Mouse (Mus musculus) gastrocnemius, postnatal 4 days (tissue): Measurements from ENCODE around the gene Slc35g1. TPM values are rescaled to one million over a fixed set of nuclear protein-coding genes. Genes with fewer than 3 reads are reported as not detected.

ENCODE experiments used
- DNase-seq, 2 experiments: peaks; one replicate each; pipeline ENCODE4 v3.0.0; 2021 to 2022; ENCODE audit warnings: low spot score in 2 of 2, mixed read lengths in 2 of 2
- long read RNA-seq, 2 experiments: library from polyadenylated mRNA; stranded (forward); transcript quantifications; one replicate each; pipeline ENCODE4 v2.0.0; 2021
- total RNA-seq, 2 experiments: library from RNA; stranded (reverse); gene quantifications; 2 replicates each; pipeline ENCODE4 v1.2.3; 2021

Slc35g1 gene
- 1 to 10 TPM; 2.6 to 2.7 TPM for total RNA-seq
- long read RNA-seq, experiment 1, partial matches to known transcripts, result 0 of 2 reads
- long read RNA-seq, experiment 1, other reads (novel, unspliced or antisense), result 0 of 2 reads
- long read RNA-seq, experiment 2, partial matches to known transcripts, result 0 of 3 reads
- long read RNA-seq, experiment 2, other reads (novel, unspliced or antisense), result 1 of 3 reads

DNA sequence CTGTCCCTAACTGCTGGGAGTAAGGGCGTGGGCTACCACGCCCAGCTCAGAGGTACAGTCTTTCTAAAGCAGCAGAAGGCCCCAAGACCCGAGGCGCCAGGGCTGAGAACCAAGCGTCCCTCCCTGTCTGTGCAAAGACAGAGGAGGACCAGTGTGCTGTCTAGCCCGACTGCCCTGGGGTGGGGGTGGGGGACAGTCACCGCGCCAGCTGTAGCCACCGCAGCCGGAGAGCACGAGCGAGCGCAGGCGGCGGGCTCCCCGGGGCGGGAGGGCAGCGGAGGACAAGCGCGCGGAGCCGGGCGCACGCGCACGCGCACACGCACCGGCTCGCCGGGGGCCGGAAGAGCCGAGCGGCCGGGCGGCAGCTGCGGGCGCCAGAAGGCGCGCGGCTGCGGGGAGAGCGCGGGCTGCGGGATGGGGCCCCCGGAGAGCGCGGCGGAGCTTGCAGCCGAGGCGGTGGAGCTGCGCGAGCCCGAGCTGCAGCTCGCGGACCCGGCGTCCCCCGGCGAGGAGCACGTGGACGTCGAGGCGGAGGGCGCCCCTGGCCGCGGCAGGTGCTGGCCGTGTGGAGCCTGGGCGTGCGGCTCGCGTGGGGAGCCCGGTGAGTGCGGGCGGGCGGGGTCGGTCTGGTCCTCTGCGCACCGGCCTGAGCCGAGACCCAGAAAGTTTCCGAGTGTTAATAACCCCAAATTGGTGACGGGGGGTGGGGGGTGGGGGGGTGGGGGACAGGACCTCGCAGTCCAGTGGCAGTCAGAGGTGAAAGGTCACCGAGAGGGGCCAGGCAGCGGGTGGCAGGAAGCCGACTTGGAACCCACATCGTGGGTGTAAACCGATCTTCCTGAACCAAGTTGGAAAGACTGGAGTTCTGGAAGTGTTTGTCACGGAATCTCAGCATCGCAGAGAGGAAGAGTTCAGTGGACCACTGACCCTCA, at the start of gene Slc35g1:
Slc35g1 (plus strand) TSS at position 280 of the 932 bp plus-strand sequence.
- DNase-seq, result peak; percentile 39 to 62

DNA sequence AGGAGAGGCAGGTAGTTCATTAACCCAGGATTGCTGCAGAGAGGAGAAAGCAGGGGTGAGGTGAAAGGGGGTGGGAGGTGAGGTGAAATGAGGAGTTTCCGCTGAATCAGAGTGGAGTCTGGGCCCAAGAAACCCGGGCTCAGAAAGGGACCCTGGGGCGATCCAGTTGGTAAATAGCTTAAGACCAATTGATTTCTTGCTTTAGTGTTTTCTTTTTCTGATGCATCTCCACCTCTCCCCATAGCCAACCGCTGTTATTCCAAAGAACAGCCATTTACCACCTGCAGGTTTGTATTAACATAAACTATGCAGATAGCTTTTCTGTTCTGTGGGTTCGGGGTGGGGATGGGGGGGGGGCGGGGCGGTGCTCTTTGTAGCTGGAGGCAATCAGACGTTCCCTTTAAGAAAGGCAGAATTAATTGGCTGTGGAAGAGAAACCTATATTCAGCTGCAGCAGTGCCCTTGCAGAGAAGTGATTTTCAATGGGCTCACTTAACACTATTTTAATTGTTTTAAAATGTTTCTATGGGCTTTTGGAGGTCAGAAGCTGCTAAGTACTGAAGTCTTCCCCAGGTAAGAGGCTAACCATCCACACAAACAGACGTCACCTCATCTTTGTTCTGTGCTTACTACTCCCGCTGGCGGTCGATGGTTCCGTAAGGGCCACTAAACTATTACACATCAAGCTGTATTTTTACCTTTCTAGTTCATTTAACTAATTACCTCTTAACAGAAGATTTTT, 47.3 kb upstream of the Slc35g1 start:
- no peak for DNase-seq

GRCm38 (mm10) chr19:38349013-38349341, 46.8 kb upstream of the Slc35g1 start:
- DNase-seq, result no peak

- DNase-seq, result no peak
Measured at GRCm38 (mm10) chr19:38351202-38351601, 44.6 kb upstream of the Slc35g1 start.

GRCm38 (mm10) chr19:38351728-38352127, 44.1 kb upstream of the Slc35g1 start:
- no peak for DNase-seq

- no peak for DNase-seq
Measured at GRCm38 (mm10) chr19:38352495-38353130, 43.2 kb upstream of the Slc35g1 start.

DNA sequence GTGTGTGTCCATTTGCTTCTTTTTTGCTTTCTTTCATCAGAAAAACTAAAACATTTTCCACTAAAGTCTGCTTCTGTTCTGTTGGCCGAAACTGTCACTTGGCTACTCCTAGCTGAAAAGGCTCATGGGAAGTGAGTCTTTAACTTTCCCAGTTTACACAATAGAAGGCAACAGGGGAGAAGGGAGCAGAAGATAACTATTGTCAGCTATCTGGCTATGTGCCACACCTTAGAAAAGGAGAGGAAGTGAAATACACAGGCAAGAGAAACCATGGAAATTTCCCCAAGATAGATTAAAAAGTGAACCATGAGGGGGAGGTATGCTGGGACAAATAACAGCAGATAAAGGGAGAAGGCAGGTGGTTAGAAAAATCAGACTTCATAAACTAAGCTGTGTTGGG, 41.5 kb upstream of the Slc35g1 start:
- no peak for DNase-seq

DNA sequence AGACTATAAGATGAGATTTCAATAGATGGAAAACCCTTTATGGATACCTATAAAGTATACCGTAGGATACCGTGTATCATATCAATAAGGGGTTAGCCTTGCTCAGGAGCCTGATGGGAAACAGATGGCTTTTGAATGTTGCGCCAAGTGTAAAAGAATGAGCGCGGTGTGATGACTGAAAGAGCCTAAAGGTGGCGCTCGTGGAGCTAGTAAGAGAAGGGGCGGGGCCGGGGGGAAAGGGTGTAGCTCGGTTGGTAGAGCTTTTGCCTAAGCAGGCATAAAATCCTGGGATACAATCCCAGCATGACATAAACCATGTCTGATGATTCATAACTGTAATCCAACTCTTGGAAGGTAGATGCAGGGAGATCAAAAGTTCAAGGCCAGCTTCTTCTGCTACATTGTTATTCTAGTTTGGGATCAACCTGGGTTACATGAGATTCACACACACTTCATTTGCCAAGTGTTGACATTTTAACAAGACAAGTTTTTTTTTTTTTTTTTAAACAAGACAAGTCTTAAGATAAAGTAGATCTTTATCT, 40.9 kb upstream of the Slc35g1 start:
- no peak for DNase-seq

- no peak for DNase-seq
Measured at GRCm38 (mm10) chr19:38356211-38356828, 39.5 kb upstream of the Slc35g1 start.

GRCm38 (mm10) chr19:38357956-38358623, 37.7 kb upstream of the Slc35g1 start:
- DNase-seq, result peak in 1 of 2 experiments; percentile 13

DNA sequence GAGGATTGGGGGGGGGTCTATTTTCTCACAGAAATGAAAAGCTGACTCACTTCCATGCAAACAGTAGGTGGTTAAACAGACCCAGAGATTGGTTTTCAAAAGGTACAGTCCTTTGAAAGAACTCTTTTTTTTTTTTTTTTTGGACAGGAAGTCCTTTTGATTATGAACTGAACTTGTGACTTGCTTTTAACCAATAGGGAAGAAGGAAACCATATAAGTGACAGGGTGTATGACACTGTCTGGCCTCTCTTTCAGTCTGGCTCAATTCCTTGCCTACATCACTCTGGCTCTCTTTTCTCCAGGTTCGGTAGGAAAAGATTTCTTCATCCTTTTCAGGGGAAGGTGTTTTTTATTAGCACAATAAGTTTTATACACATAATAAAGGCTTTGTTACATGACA, 36.5 kb upstream of the Slc35g1 start:
- no peak for DNase-seq

- DNase-seq, result no peak
Measured at GRCm38 (mm10) chr19:38361850-38362249, 33.9 kb upstream of the Slc35g1 start.

DNA sequence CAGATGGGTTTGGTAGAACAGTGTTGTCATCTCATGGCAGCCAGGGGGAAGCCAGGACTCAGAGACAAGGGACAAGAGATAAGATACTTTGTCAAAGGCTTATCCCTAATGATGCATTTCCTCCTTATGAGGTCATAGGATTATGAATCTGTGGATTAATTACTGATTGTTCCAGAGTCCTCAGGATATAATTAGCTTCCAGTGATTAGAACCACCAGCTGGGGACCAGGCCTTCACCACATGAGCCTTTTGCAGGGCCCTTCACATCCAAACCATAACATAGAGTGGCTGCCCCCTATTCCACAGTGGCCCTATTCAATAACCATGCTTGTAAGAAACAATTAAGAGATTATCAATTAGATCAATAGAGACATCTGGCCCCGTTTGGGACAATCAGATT, 32.4 kb upstream of the Slc35g1 start:
- no peak for DNase-seq

DNA sequence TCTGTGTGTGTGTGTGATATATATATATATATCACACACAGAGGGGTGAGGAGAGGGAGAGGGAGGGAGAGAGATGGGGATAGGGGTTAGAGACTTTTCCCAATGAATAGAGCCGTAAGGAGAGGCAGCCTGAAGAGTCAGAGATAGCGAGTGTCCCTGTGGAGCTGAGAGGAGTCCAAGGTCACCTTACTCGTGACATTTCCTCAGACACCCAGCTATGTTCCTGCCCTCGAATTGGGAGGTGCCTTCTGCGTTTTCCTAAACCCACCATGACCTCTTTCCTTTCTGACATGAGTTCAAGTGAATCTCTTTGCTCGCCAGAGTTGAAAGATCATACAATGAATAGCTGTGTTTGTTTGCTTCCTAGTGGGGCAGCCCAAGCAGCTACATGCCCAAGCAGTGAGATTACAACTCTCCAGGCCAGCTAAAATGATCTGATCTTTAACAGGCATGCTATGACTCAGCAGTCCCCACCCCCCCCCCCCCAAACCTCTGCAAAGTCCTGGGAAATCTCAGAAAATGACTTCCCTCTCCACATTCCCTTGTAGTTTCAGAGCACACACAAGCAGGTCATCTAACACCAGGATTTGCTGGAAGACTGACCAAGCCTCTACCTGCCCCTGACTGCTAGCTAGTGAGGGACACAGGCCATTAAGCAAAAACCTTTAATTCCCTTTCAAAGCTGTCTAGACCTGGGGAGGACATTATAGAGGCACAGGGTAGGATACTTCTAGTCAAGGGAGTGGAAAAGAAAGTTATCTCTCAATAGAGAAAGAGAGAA, 31.7 kb upstream of the Slc35g1 start:
- no peak for DNase-seq

DNA sequence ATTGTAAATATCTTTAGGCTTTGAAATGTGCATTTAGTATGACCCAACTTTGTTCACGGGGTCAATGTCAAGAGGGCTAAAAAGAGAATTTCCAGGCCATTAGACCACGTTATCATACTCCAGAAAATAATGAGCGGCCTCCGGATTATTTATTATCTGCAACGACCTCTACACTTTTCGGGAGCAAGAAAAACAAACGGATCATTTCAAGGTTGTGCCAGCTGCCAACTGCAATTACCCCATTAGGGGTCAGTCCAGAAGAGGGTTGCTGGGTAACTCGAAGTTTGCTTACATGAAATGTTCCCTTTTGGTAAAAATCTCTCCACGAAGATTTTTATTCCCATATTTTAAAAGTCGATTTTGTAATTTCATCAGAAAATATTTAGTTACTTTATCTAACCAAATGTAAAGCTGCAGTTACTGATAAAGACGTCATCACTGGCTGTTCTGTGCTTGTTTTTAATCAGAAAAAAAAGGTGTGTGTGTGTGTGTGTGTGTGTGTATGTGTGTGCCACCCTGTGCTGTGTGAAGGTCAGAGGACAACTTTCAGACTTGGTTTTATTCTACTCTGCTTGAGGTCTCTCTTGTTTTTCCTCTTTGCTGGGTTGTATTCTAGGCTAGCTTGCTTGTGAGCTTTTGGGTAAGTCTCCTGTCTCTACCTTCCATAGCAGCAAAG, 30.7 kb upstream of the Slc35g1 start:
- no peak for DNase-seq

GRCm38 (mm10) chr19:38372460-38373102, 23.2 kb upstream of the Slc35g1 start:
- no peak for DNase-seq

DNA sequence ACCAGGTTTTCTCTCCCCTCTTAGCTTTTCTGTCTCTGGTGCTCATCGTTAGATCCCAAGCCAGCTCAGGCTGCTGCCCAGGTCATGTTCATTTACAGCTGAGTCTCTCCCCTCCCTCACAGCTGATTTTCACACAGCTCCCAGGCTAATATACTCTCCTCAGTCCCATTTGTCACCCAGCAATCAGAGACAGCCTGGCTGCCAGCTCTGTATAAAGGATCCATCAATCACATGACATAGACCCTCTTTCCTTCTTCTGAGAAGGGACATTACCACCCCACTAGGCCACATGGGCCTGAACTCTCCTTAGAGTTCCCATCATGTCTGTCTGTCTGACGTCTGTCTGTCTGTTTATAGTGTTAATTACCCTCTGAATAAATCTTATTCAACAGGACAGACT, 22.4 kb upstream of the Slc35g1 start:
- no peak for DNase-seq

DNA sequence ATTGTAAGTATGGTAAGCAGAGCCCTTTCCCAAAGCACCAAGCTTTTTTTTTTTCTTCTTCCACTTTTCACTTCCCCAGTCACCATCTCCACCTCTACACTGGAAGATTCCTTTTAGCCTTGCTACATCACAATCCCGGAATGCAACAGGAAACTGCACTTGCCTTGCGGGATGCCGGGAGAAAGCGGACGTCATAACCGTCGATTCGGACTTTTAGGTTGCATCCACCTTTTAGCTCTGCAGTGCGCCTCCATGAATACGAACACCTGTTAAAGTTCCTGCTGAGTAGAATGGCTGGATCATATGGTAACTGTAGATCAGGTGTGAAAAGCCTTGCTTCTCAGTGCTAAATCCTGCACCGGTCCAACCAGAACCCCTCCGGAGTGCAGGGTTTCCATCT, 12.0 kb upstream of the Slc35g1 start:
- no peak for DNase-seq
